Mouse (Mus musculus) hindbrain, postnatal 0 days (tissue): ENCODE measurements around the gene Adra2b. TPM values are rescaled to one million over a fixed set of nuclear protein-coding genes. Genes with fewer than 3 reads are reported as not detected.

Experiments
- ATAC-seq: fragments of 200-750 bp; cut with Nextera tagmentation; 2 replicates; pipeline ENCODE4 v1.8.0; 2017; ENCODE audit warnings: mild to moderate bottlenecking, moderate TSS enrichment, moderate library complexity
- DNase-seq: peaks from one replicate; pipeline ENCODE4 v3.0.0-alpha.2; 2015; ENCODE audit warnings: low spot score
- H3K27ac ChIP-seq: fragments of 300-500 bp; sonication (generic); 2 replicates; pipeline ENCODE4 v1.5.1; 2014; ENCODE audit warnings: mild to moderate bottlenecking
- H3K27me3 ChIP-seq: fragments of 300-500 bp; sonication (generic); 2 replicates; pipeline ENCODE4 v1.6.1; 2014; ENCODE audit warnings: low read length, mixed read lengths; ENCODE audit not compliant: insufficient read depth
- H3K36me3 ChIP-seq: fragments of 300-500 bp; sonication (generic); 2 replicates; pipeline ENCODE4 v1.6.1; 2014; ENCODE audit warnings: low read length, mixed read lengths; ENCODE audit not compliant: insufficient read depth
- H3K4me1 ChIP-seq: fragments of 300-500 bp; sonication (generic); 2 replicates; pipeline ENCODE4 v1.6.1; 2014; ENCODE audit warnings: antibody characterized with exemption, low read length, mixed read lengths; ENCODE audit not compliant: insufficient read depth
- H3K4me2 ChIP-seq: fragments of 300-500 bp; sonication (generic); 2 replicates; pipeline ENCODE4 v1.6.1; 2014; ENCODE audit warnings: low read depth, mild to moderate bottlenecking, low read length, moderate library complexity, mixed read lengths
- H3K4me3 ChIP-seq: fragments of 300-500 bp; sonication (generic); 2 replicates; pipeline ENCODE4 v1.5.1; 2014; ENCODE audit warnings: low read length
- H3K9ac ChIP-seq: fragments of 300-500 bp; sonication (generic); replicated peaks from 2 replicates; pipeline ENCODE4 v1.6.1; 2014; ENCODE audit warnings: mild to moderate bottlenecking, low read length, moderate library complexity, mixed read lengths
- H3K9me3 ChIP-seq: fragments of 300-500 bp; sonication (generic); 2 replicates; pipeline ENCODE4 v1.6.1; 2016; ENCODE audit warnings: low read length, mixed read lengths
- CTCF ChIP-seq: IDR thresholded peaks from 2 replicates; pipeline ENCODE4 v1.5.1; 2016; ENCODE audit warnings: antibody characterized with exemption, control low read depth, low read depth
- WGBS: fragments of 180-500 bp; shearing (Covaris S2); extraction: QIAGEN DNeasy Blood & Tissue Kit; methylation state at CpG from one replicate; pipeline ENCODE4 v1.1.7; 2014; 5-methylcytosine and 5-hydroxymethylcytosine counted together
- polyA plus RNA-seq: library from polyadenylated mRNA; unstranded; fragments of >200 nt; fragmentation: Nextera tagmentation; extraction: Ambion mirVana; gene quantifications from 2 replicates; pipeline ENCODE4 v1.2.1, GENCODE M21; 2015
- total RNA-seq: library from RNA; depleted of rRNA; stranded (reverse); fragments of >200 nt; gene quantifications from 2 replicates; pipeline ENCODE4 v1.2.3, GENCODE M21; 2014

Gene Adra2b
- total and polyA plus RNA-seq, 2 experiments from 2014 or later = 0.89 to 0.99 TPM

- H3K4me1 ChIP-seq = peaks cover 6% of the 10 kb centered on the region; the same call in 1 of the 2 replicates
- no peak overlapping the region for H3K4me2 ChIP-seq
- H3K27me3 ChIP-seq = no peaks in the 10 kb centered on the region
- no peak for TF ChIP-seq CTCF
- no peaks in the 10 kb centered on the region for H3K9me3 ChIP-seq
- no peak for DNase-seq
- 96% methylated on average over 2 of the region's 2 CpGs for WGBS
- H3K27ac ChIP-seq = no peak overlapping the region
- no peak overlapping the region for H3K9ac ChIP-seq
- no peak for ATAC-seq
- no peak overlapping the region for H3K4me3 ChIP-seq
- H3K36me3 ChIP-seq = no peaks in the 10 kb centered on the region
Measured at GRCm38 (mm10) chr2:127372082-127372481, 9.1 kb downstream of the Adra2b start.

- H3K36me3 ChIP-seq = no peaks in the 10 kb centered on the region
- H3K27me3 ChIP-seq = no peaks in the 10 kb centered on the region
- TF ChIP-seq CTCF = no peak
- no peak overlapping the region for H3K9ac ChIP-seq
- no peaks in the 10 kb centered on the region for H3K9me3 ChIP-seq
- H3K4me1 ChIP-seq = peaks cover 6% of the 10 kb centered on the region
- 84% methylated on average over 3 of the region's 3 CpGs for WGBS
- ATAC-seq (no peak), DNase-seq (no peak)
- H3K4me3 ChIP-seq = no peak overlapping the region
- no peak overlapping the region for H3K4me2 ChIP-seq
- H3K27ac ChIP-seq = no peak overlapping the region
Measured at GRCm38 (mm10) chr2:127374131-127374530, 11.1 kb downstream of the Adra2b start.

- WGBS = 65% methylated on average over 3 of the region's 3 CpGs
- no peak for TF ChIP-seq CTCF
- Histone ChIP-seq H3K27ac (no peak overlapping the region), H3K27me3 (no peaks in the 10 kb centered on the region), H3K4me1 (peaks cover 6% of the 10 kb centered on the region), H3K4me2 (no peak overlapping the region), H3K4me3 (no peak overlapping the region), H3K9me3 (no peaks in the 10 kb centered on the region), H3K9ac (no peak overlapping the region), H3K36me3 (no peaks in the 10 kb centered on the region)
- no peak for DNase-seq
- ATAC-seq = no peak
Measured at GRCm38 (mm10) chr2:127375087-127375486, 12.1 kb downstream of the Adra2b start.

GRCm38 (mm10) chr2:127375759-127376341 lies 12.8 kb downstream of the Adra2b start:
- peak; percentile 61 for TF ChIP-seq CTCF
- no peak overlapping the region for H3K27ac ChIP-seq
- H3K4me3 ChIP-seq = no peak overlapping the region
- no peaks in the 10 kb centered on the region for H3K27me3 ChIP-seq
- peak; percentile 50; the same call in 1 of the 2 replicates for ATAC-seq
- no peaks in the 10 kb centered on the region for H3K9me3 ChIP-seq
- H3K36me3 ChIP-seq = no peaks in the 10 kb centered on the region
- no peak overlapping the region for H3K4me2 ChIP-seq
- H3K9ac ChIP-seq = no peak overlapping the region
- peaks cover 6% of the 10 kb centered on the region for H3K4me1 ChIP-seq
- DNase-seq = peak; percentile 20
- 37% methylated on average over 7 of the region's 7 CpGs for WGBS

- Histone ChIP-seq H3K4me3 (no peak overlapping the region), H3K9ac (no peak overlapping the region), H3K36me3 (no peaks in the 10 kb centered on the region), H3K4me1 (peaks cover 6% of the 10 kb centered on the region), H3K9me3 (no peaks in the 10 kb centered on the region), H3K27ac (no peak overlapping the region), H3K27me3 (no peaks in the 10 kb centered on the region), H3K4me2 (no peak overlapping the region)
- TF ChIP-seq CTCF = no peak
- no peak for DNase-seq
- ATAC-seq = no peak
- WGBS = 86% methylated on average over 6 of the region's 6 CpGs
Measured at GRCm38 (mm10) chr2:127376423-127377051, 13.5 kb downstream of the Adra2b start.

GRCm38 (mm10) chr2:127377942-127378610 lies 15.1 kb downstream of the Adra2b start:
- Histone ChIP-seq H3K4me3 (no peak overlapping the region), H3K27ac (no peak overlapping the region), H3K27me3 (no peaks in the 10 kb centered on the region), H3K9me3 (no peaks in the 10 kb centered on the region), H3K36me3 (no peaks in the 10 kb centered on the region), H3K4me2 (no peak overlapping the region), H3K4me1 (peaks cover 6% of the 10 kb centered on the region), H3K9ac (no peak overlapping the region)
- WGBS = 48% methylated on average over 7 of the region's 7 CpGs
- ATAC-seq (peak; percentile 69), DNase-seq (peak; percentile 29)
- TF ChIP-seq CTCF = no peak

- Histone ChIP-seq H3K27me3 (no peaks in the 10 kb centered on the region), H3K4me1 (peaks cover 6% of the 10 kb centered on the region), H3K27ac (no peak overlapping the region), H3K4me2 (no peak overlapping the region), H3K36me3 (no peaks in the 10 kb centered on the region), H3K9ac (no peak overlapping the region), H3K9me3 (no peaks in the 10 kb centered on the region), H3K4me3 (no peak overlapping the region)
- peak; percentile 44; the same call in 1 of the 2 replicates for ATAC-seq
- DNase-seq = no peak
- TF ChIP-seq CTCF = no peak
- 58% methylated on average over 7 of the region's 7 CpGs for WGBS
Measured at GRCm38 (mm10) chr2:127378611-127378990, 15.6 kb downstream of the Adra2b start.
